Mouse (Mus musculus): ENCODE results near the gene Atp1a2.

Gene Atp1a2

DNA sequence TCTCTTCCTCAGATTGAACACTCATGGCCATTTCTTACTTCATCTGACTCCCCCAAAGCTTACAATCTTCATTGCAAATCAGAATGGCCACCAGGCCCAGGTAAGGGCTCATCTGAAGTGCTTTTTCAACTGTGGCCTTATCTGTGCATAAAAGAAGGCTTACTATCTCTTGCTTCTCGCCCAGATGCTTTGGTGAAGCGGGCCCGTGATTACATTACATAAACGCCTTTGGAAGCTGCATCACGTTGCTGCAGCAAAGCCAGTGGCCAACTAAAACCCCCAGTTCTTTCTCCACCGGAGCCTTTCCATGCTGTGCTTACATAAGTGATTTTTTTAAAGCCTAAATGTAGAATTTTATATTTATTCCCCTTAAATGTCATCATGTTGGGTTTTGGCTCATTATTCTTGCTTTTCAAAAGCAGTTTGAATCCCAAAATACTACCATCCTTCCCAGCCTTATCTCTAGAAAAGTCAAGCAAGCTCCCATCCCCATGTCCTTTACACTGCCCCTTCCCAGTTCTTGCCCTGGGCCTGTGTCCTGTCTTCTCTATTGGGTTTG lies 26.0 kb upstream of the Atp1a2 start:
- no peak for DNase-seq

DNA sequence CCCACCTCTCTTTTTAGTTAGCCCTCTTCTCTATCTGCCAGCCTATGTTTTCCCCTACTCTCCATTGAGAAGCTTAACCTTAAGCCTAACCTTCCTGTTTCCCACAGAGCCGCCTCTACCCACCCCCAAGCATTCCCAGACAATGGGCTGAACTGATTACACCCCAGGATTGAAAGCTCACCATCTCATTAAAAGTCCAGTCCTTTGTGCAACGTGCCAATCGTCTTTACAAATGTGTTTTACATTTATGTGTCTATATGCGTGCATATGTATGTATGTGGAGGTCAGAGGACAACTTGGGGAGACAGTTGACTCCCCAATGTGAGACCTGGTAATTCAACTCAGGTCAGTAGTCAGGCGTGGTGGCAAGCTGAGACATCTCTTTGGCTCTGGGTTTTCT lies 25.4 kb upstream of the Atp1a2 start:
- no peak for DNase-seq

DNA sequence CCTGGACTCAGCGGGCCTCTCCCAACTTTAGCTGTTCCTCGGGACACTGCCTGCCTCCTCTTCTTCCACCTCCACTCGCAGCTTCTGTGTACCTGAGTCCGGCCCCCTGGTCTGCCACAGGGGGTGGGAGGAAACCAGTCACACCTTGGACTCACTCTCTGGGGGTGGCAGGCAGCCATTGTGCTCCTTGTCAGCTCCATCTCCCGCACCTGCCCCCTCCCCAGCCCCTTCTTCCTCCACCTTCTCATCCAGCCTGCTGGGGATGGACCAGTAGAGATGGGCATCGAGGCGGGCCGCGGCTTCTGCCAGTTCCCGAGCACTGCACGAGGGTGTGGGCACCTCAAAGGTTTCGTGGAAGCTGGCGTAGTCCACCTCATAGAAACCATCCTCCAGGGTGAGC lies 24.9 kb upstream of the Atp1a2 start:
- DNase-seq: no peak

DNA sequence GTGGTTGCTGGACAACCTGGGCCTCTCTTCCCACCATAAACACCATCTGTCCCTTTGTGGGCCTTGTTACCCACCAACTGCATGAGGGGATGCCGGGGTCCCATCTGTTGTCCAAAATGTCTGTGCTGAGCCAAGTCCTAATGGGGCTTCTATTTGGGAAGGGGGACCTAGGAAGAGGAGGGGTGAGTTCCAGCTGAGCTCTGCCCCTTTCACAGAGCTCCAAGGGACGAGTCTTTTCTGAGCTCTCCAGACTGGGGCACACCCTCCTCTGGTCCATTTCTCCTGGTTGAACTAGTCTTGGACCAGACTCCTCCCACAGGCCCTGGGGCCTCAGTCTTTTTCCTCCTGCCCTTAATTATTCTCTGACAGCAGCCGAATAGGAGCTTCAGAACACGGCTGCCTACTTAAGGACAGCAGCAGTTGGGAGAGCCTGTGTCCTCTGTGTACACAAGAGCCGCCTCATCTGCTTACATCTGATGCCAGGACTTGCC lies 22.1 kb upstream of the Atp1a2 start:
- DNase-seq: no peak

DNA sequence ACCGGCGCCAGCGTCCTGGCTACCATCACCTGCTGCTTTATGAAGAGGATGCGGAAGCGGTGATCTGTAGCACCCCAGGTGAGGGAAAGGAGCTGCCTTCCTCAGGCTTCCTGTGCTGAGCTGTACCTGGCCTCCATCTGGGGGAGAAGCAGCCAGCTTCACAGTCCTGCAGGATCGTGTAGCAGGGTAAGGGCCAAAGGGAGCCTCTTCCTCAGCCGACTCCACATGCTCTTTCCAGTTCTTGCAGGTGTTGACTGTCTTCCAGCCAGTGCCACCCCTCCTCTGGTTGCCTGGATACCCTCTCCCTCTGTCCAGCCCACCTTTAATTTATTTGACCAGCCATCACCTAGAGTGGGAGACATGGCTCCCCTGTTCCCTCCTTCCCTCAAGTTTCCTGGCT lies 21.5 kb upstream of the Atp1a2 start:
- no peak for DNase-seq

DNA sequence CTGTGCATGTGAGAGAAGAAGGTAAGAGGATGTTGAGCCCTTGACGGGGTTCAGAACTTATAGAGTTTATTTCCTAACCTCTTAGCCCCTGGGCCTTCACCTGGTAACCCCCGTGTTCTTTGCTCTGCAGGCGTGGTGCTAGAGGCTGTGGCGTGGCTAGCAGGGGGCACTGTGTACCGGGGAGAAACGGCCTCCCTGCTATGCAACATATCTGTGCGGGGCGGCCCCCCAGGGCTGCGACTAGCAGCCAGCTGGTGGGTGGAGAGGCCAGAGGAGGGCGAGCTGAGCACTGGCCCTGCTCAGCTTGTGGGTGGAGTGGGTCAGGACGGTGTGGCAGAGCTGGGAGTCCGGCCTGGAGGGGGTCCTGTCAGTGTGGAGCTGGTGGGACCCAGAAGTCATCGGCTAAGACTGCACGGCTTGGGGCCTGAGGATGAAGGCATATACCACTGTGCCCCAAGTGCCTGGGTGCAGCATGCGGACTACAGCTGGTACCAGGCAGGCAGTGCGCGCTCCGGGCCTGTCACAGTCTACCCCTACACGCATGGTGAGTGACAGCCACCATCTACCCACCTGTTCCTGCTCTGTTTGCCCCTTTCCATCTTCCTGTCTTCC lies 20.7 kb upstream of the Atp1a2 start:
- no peak for DNase-seq

DNA sequence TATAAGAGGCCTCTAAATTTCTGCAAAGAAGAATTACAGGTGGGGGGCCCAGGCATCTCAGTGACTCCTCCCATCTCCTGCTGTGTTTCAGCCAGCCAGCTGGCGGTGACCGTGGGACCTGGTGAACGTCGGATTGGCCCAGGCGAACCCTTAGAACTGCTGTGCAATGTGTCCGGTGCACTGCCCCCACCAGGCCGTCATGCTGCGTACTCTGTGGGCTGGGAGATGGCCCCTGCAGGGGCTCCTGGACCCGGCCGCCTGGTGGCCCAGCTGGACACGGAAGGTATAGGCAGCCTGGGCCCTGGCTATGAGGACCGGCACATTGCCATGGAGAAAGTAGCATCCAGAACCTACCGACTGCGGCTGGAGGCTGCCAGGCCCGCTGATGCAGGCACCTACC lies 20.1 kb upstream of the Atp1a2 start:
- no peak for DNase-seq

DNA sequence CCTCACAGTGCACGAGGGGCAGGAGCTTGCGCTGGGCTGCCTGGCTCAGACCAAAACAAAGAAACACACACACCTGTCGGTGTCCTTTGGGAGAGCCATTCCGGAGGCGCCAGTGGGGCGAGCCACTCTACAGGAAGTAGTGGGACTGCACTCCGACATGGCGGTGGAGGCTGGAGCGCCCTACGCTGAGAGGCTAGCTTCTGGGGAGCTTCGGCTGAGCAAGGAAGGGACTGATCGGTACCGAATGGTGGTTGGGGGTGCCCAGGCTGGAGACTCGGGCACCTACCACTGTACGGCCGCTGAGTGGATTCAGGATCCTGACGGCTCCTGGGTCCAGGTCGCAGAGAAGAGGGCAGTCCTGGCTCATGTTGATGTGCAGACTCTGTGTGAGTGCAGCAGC lies 19.6 kb upstream of the Atp1a2 start:
- no peak for DNase-seq

DNA sequence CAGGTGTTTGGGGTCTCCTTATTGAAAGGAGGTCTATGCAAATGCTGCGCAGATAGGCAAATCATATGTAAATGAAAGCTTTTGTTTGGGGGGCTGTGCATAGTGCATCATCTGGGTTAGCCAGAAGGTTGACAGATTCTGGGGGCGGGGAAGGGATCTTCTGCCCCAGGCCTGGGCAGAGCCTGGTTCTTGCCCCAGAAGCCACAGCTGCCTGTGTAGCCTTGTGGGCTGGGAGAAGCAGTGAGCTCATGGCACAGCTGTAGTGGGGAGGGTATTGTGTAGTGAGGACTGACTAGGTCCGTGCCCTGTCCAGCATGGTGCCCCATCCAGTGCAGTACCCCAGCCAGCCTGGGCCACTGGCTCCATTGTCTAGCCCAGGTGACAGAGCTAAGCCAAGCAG lies 17.0 kb upstream of the Atp1a2 start:
- DNase-seq: no peak

DNA sequence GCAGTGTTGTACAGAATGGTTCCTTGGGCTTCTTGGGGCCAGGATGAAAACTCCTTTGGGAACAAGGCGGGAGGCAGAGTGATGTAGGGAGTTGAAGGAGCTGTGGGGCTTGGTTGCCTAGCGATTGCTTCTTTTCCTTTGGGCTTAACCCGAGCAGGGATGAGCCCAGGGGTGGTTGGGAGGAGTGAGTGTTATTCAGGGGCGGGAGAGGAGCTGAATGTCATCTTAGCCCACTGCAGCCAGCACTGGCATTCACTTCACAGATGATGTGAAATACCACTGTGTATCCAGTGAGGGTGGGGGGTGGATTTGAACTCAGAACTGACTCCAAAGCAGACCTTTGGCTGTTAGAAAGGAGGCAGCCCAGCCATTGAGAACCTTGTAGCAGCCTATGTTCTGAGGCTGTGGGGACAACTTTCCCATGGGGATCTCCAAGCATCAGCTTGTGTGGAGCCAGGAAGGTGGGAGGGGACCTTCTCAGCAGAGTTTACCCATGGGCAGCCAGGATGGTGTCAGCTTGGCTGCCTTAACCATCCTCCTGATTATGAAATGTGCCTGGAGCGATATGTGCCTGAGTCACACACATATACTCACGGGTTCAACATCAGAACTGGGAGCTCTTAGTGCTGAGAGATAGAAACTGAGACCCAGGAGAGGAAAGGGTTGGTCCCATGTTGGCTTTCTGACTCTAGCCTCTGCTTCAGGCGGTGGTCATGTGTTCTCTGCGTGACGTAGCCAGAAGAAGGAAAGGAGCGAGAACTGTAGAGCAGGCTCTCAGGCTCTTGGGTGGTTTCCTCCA lies 15.9 kb upstream of the Atp1a2 start:
- no peak for DNase-seq

DNA sequence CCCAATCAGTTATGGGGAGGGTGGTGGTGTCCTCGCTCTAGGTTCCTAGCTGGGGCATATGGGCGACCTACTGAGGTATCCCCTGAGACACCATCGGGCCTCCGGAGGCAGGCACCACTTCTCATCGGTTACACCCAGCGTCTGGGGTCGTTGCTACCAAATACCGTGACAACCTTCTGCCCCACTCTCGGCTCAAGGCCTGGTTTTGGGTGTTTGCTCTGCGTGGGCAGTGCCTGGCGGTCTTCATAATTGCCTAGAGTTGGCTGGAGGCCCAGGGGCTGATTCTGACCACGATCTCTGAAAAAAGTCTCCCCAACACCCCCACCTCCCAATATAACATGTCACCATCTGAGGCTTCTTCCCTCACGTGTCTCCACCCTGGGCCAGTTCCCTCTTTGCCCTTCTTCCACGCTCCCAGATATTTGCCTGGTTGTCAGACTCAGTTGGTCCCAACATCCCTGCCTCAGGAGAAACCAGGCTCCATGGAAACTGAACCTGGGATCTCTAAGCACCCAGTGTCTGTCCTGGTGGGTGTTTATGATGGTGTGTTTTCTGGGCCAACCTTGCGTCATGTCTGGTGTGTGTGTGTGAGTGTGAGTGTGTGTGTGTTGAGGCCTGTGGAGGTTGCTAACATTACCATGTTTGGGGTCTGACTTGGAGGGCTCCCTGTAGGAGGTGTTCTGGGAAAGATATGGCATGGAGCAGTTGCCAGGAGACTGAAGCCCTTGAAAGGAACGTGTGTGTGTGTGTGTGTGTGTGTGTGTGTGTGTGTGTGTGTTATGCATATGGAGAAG lies 15.1 kb upstream of the Atp1a2 start:
- DNase-seq: peak; percentile 36

DNA sequence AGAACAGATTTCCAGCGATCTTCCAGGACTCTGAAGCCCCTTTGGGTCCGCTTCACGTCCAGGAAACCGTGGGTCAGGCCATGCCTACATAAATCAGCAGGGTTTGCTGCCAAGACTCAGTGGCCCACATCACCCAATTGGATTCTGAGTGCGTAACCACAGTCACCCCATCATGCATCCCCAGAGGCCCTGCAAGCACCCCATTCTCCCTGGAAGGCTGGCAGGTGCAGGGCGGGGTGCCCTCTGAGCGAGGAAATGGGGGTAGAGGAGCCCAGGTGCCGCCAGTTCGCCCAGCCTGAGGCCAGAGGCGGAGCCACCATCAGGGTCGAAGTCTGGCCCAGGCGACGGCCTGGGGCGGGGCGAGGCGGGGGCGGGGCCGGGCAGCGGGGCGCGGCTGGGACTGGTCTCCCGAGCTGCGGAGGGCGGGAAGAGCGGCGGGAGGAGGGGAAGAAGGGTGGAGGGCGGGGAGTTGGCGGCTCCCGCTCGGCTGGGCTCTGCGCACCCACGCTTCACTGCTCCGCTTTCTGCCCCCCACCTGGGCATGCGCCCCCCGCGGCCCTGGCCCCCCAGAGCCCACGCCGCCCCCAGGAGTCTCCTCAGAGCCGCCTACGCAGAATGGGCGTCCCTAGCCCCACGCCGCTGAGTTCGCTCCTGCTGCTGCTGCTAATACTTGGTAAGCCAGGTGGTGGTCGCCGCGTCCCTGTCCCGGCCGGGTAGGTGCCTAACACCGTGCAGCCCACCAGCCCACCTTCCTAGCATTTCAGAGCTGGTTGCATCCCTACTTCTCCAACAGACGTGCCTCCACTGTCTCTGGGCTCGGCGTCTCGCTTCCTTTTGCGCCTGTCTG lies 14.3 kb upstream of the Atp1a2 start:
- peak; percentile 95 for DNase-seq

DNA sequence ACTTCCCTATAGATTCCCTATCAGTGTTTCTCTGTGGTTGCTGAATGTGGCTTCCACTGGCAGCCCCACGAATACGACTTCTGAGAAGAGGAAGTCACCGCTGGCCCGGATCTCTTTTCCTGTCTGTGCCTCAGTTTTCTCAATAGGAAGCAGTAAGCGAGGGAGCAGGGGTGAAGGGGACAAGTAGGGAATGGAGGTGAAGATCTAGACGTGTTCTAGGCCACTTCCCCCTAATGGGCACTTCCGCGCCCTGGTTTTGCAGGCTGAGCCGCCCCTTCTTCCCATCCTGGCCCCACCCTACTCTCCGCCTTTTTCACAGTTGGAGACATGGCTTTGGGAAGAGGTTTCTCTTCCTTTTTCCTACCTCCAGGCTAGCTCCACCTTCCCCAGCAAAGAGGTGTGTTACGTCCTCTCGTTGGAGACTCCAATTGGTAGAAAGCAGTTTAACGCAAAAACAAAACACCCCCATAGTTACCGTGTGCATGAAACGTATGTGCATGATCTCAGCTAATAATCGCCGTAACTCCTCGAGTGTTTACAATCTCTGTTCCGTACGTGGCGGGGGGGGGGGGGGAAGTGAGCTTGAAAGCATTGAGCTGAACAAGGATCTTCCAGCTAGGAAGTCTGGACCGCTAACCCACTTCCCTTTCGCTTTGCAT lies 13.5 kb upstream of the Atp1a2 start:
- peak; percentile 78 for DNase-seq

DNA sequence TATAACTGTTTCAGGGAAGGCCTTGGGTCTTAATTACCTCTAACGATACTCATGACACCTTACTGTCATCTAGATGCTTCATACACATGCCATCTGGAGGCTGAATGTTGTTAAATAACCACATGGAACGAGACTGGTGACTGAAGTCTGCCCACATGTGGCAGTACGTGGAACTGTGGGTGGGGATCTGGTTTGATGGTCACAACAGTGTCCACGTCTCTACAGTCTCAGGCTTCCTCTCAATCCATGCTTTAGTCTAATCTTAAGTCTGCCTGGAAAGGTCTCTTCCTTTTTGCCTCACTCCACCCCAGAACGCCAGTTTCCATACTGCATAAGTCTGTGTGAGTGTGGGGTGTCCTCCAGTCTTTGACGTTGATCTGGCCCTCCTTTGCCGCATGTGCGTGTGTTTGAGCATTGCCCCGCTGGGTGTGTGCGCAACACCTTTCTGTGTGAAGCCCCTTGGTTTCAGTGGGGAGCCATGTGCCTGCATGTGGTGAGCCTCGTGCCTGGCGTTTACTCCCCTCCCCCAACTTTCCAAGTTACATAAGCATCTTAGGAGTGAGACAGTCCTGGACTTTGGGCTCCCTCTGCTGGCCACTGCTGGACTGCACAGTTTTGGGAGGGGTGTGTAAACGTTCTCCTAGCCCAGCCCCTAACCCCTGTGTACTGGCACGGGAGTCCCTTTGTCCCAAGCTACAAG lies 12.0 kb upstream of the Atp1a2 start:
- peak; percentile 94 for DNase-seq

DNA sequence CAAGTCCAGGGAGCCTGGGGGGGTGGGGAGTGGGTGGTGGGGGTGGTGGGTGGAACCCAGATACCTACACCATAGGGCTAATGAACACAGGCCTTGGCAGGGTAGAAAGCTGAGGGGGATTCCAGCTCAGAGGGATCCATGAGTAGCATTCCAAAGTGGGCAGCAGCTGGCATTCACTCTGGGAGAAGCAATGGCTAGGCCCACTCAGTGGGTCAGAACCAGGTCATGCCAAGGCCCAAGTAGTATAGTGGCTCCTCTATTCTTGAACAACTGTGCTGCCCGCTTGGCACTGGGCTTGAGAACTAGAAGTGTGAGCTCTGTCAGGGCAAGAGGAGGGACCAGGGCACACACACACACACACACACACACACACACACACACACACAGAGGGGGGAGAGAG lies 10.5 kb upstream of the Atp1a2 start:
- DNase-seq: no peak

DNA sequence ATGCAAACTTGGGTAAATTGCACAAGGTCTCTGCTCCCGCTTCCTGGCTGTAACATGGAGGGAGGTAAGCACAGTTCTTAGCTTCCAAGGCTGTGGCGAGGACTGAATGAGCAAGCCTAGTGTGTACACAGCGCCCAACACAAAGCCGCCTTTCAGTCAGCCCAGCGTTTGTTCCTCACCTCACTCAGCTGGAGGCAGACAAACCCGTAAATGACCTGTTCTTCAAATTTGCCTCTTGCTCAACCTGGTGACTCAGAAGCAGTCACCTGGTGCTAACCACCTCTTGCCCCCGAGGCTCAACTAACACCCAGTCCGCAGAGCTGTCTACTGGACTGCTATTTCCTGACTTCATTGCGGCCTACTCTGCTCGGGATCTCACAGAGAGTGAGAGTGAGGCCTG lies 10.1 kb upstream of the Atp1a2 start:
- DNase-seq: no peak

DNA sequence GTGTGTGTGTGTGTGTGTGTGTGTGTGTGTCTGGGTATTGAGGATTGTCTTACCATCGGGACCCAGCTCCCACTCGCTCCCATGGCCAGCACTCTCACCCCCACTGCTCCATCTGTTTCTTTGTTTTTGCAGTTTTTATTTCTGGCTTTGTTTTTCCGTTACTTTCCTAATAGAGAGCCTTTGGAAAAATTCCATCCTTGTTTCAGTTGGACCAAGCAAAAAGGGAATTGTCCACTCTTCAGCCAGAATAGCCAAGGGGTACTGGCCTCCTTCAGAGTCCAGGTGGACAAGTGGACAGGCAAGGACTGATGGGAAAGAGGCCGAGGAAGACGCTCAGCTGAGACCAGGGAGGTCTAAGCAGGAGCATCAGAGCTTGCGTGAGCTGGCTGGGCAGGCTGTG lies 9.0 kb upstream of the Atp1a2 start:
- no peak for DNase-seq

DNA sequence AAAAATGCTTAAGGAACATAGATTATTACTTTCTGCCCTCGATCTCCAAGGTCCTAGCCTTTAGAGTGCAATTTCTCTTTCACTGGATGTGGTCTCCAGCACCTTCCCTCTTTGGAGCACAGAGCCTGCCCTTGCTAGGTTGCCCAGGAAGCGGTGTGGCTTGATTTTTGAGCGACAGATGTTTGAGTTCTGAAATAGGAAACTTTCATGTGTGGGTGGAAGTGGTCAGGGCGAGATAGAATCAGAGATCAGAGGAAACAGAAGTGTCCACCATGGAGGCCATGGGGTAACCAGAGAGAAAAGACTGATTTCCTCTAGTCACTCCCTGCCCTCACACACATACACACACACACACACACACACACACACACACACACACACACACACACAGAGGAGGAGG lies 8.3 kb upstream of the Atp1a2 start:
- no peak for DNase-seq

DNA sequence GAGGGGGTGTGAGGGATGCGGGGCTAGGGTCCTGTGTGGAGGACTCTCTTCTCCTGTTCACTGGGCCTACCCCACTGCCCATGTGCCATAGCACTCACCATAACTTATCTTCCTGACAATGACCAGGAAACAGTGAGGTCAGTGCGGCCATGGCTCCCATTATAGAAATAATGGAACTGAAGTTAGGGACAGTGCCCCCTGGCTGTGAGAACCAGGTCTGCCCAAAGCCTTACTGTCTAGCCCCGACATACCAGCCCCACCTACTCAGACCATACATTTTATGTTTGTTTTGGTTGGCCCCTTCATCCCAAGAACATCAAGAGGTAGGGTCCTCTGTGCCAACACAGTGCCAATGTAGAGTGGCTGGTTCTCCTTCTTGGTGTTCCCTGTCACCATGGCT lies 7.8 kb upstream of the Atp1a2 start:
- DNase-seq: no peak

DNA sequence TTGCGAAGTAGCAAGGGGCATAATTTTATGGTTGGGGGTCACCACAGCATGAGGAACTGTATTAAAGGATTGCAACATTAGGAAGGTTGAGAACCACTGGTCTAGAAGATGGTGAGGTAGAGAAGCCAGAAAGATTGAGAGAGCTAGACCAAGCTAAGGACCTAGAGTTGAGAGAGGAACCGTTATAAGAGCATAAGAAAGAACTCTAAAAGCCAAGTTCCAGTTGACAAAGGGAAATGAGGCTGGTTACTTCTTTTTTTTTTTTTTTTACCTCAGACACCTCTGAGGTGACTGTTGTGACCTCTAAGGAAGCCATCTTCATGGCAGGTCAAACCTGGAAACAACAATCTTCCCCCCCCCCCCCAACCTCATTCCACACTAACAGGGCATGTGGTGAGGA lies 7.3 kb upstream of the Atp1a2 start:
- no peak for DNase-seq

DNA sequence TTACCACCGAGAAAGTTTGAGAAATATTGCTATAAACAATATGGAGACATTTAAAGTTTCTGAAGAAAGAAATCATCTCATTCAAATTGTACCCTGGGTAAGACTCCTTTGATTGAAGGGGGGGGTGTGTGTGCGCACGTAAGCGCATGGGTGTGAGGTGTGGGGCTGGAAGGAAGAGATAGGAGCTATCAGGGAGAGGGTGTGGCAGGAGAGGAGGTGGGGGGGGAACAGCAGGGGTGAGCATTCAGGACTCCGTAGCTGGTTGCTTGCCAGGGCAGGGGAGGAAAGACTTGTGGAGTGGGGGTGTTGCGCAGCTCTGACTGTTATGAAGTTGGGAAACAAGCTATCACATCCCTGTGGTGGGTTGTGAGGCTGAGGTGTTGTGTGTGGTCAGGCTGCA lies 6.6 kb upstream of the Atp1a2 start:
- no peak for DNase-seq
